Mouse (Mus musculus) heart, embryonic 12.5 days (tissue): ENCODE measurements around the gene Spaca4. TPM values are rescaled to one million over a fixed set of nuclear protein-coding genes. Genes with fewer than 3 reads are reported as not detected.

ENCODE experiments used
- ATAC-seq: fragments of 200-750 bp; cut with Nextera tagmentation; 2 replicates; pipeline ENCODE4 v1.8.0; 2017; ENCODE audit warnings: moderate TSS enrichment, moderate library complexity; ENCODE audit not compliant: insufficient number of reproducible peaks, low FRiP score
- H3K27ac ChIP-seq: fragments of 300-500 bp; sonication (generic); 2 replicates; pipeline ENCODE4 v1.5.1; 2016; ENCODE audit warnings: mild to moderate bottlenecking, moderate library complexity; ENCODE audit not compliant: poor library complexity, severe bottlenecking
- H3K27me3 ChIP-seq: fragments of 300-500 bp; sonication (generic); replicated peaks from 2 replicates; pipeline ENCODE4 v1.6.1; 2016; ENCODE audit warnings: mild to moderate bottlenecking, moderate library complexity
- H3K36me3 ChIP-seq: fragments of 300-500 bp; sonication (generic); 2 replicates; pipeline ENCODE4 v1.6.1; 2016; ENCODE audit warnings: mild to moderate bottlenecking, moderate library complexity
- H3K4me1 ChIP-seq: fragments of 300-500 bp; sonication (generic); replicated peaks from 2 replicates; pipeline ENCODE4 v1.6.1; 2016; ENCODE audit warnings: mild to moderate bottlenecking
- H3K4me2 ChIP-seq: fragments of 300-500 bp; sonication (generic); 2 replicates; pipeline ENCODE4 v1.6.1; 2016; ENCODE audit warnings: mild to moderate bottlenecking, moderate library complexity
- H3K4me3 ChIP-seq: fragments of 300-500 bp; sonication (generic); 2 replicates; pipeline ENCODE4 v1.5.1; 2016; ENCODE audit warnings: mild to moderate bottlenecking
- H3K9ac ChIP-seq: fragments of 300-500 bp; sonication (generic); 2 replicates; pipeline ENCODE4 v1.6.1; 2016; ENCODE audit warnings: mild to moderate bottlenecking, moderate library complexity
- H3K9me3 ChIP-seq: fragments of 300-500 bp; sonication (generic); replicated peaks from 2 replicates; pipeline ENCODE4 v1.6.1; 2016; ENCODE audit warnings: mild to moderate bottlenecking, moderate library complexity
- WGBS: fragments of 180-500 bp; shearing (Covaris S2); methylation state at CpG from one replicate; pipeline ENCODE4 v1.1.7; 2016; 5-methylcytosine and 5-hydroxymethylcytosine counted together
- polyA plus RNA-seq: library from polyadenylated mRNA; unstranded; fragments of >200 nt; fragmentation: Nextera tagmentation; extraction: Ambion mirVana; gene quantifications from 2 replicates; pipeline ENCODE4 v1.2.1, GENCODE M21; 2016

Gene Spaca4
- polyA plus RNA-seq, 1 experiment from 2014 or later, result not detected

DNA sequence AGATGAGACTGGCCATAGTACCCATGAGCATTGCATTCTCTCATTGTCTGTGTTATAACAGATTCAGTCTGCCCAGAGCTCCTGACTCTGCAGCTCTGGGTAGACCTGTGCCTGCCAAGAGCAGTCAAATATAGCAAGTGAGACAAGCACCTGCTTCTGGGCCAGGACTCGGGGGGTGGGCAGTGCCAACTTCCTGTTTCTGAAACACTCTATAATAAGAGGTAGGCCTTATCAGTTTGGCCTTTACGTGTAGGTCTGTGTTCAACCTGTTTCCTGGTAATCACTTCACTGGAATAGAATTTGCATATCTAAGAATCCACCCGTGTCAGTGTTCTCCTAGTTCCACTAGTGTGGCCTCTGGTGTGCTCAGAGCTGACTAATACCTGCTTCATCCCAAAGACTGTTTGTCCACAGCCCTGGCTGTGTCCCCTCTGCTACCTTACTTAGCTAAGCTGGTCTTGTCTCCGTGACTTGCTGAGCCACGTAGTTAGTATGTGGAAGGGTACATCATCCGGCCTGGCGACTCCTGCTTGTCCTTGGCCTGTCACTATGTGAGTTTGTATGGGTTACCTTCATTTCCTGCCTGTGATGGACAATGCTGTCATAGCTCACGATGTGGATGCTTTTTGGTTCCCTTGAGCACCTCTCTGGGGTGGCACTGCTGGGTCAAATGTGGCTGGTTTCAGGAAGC, 44.4 kb downstream of the Spaca4 start:
- peaks cover 4% of the 10 kb centered on the region; the same call in 1 of the 2 replicates for H3K27me3 ChIP-seq
- 64% methylated on average over 8 of the region's 8 CpGs for WGBS
- peaks cover 28% of the 10 kb centered on the region for H3K4me1 ChIP-seq
- no peak overlapping the region for H3K4me3 ChIP-seq
- H3K4me2 ChIP-seq, result no peak overlapping the region
- H3K9me3 ChIP-seq, result no peaks in the 10 kb centered on the region
- ATAC-seq, result no peak
- H3K27ac ChIP-seq, result no peak overlapping the region
- H3K36me3 ChIP-seq, result no peaks in the 10 kb centered on the region
- 0 out of 2 replicates have a peak overlapping the region, but pooled peaks have one; percentile 15 for H3K9ac ChIP-seq

DNA sequence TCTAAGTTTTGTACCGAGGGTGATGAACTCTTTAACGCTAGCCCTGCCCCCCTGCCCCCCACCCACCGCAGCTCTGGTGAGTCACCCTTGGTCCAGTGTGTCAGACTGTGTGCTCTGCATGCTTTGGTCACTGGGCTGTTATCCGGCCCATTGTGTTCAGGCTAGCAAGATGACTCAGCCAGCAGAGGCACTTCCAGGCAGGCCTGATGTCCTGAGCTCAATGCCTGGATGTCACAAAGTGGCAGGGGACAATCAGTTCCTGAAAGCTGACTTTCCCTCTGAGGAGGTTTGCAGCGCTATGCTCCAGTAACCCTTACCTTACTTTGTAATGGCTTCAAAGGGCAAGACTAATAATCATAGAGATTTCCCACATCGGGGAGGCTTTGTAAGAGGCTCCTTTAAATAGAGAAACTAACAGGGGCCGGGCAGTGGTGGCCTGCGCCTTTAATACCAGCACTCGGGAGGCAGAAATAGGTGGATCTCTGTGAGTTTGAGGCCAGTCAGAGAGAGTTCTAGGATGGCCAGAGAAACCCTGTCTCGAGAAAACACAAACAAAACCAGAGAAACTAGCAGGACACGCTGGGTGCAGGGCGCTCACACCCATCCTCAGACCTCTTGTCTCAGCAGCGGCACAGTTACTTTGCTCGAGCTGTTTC, 45.5 kb downstream of the Spaca4 start:
- peaks cover 28% of the 10 kb centered on the region for H3K4me1 ChIP-seq
- peak overlapping the region; percentile 57 for H3K27ac ChIP-seq
- peak; percentile 63 for ATAC-seq
- H3K9ac ChIP-seq, result peak overlapping the region; percentile 2; the same call in 1 of the 2 replicates
- no peaks in the 10 kb centered on the region for H3K9me3 ChIP-seq
- peaks cover 1% of the 10 kb centered on the region; the same call in 1 of the 2 replicates for H3K27me3 ChIP-seq
- H3K36me3 ChIP-seq, result no peaks in the 10 kb centered on the region
- H3K4me3 ChIP-seq, result no peak overlapping the region
- H3K4me2 ChIP-seq, result no peak overlapping the region
- 60% methylated on average over 14 of the region's 14 CpGs for WGBS

DNA sequence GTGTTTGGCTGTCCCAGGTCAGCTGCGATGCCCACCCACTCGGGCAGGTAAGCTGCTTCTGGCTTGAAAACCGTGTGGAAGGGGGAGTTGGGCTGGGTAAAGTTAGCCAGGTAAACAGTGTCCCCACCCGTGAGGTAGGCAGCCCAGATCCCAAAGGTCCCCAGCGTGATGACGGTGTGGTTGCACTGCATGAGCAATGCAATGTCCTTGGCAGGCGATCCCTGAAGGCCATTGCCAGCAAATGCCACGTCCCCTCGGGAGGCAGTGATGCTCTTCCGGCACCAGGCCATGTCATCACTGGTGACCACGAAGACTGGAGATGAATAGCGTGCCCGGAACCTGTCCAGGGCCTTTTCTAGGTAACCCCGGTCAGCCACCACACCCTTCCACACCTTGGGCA, 47.1 kb downstream of the Spaca4 start:
- Histone ChIP-seq H3K4me3 (no peak overlapping the region), H3K4me2 (no peak overlapping the region), H3K27me3 (no peaks in the 10 kb centered on the region), H3K4me1 (peaks cover 28% of the 10 kb centered on the region), H3K27ac (no peak overlapping the region), H3K9ac (no peak overlapping the region), H3K36me3 (no peaks in the 10 kb centered on the region), H3K9me3 (no peaks in the 10 kb centered on the region)
- 89% methylated on average over 14 of the region's 14 CpGs for WGBS
- ATAC-seq, result no peak

DNA sequence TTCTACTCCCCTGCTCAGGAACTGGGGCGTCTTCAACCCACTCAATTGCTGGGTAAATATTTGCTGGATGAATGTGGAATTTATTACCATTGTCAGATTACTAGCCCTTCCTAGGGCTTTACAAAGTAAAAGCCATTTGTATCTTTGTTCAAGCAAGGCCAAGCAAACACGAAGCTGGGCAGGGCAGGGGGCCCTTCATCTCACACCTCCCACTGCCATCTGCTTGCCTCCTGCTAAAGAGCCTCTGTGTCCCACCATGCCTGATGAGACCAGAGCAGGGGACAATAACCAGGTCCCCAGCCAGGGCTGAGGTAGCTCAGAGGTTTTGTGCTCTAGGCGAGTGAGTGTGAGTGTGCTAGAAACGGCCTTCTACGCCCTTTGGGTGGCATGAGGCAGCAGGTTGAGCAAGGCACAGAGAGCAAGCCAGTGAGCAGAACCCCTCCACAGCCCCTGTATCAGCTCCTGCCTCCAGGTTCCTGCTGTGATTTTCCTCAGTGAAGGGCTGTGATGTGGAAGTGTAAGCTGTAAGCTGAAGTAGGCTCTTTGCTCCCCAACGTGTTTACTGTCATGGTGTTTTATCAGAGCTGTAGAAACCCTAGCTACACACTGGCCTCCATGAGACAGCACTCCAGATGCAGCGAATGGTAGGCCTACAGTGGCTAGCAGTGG, 47.9 kb downstream of the Spaca4 start:
- Histone ChIP-seq H3K4me3 (no peak overlapping the region), H3K4me1 (peaks cover 26% of the 10 kb centered on the region), H3K9ac (no peak overlapping the region), H3K36me3 (no peaks in the 10 kb centered on the region), H3K27ac (no peak overlapping the region), H3K4me2 (no peak overlapping the region), H3K9me3 (no peaks in the 10 kb centered on the region), H3K27me3 (no peaks in the 10 kb centered on the region)
- ATAC-seq, result no peak
- WGBS, result 65% methylated on average over 7 of the region's 7 CpGs

Other genes starting within 250 kb of the Spaca4 start
- gene Tulp2, start 243.9 kb downstream of the Spaca4 start, polyA plus RNA-seq, result 0.87 TPM in 2 replicates
- not detected in 2 replicates for gene Gm45808, start 239.0 kb downstream of the Spaca4 start, polyA plus RNA-seq
- gene Dhdh, start 237.0 kb downstream of the Spaca4 start, polyA plus RNA-seq, result 4.2 and 4.3 TPM in 2 replicates
- gene Nucb1, start 215.4 kb downstream of the Spaca4 start, polyA plus RNA-seq, result 176 and 185 TPM in 2 replicates
- gene Ppp1r15a, start 199.5 kb downstream of the Spaca4 start, polyA plus RNA-seq, result 33.7 and 35.2 TPM in 2 replicates
- 0.57 and 0.68 TPM in 2 replicates for gene Plekha4, start 199.5 kb downstream of the Spaca4 start, polyA plus RNA-seq
- gene Hsd17b14, start 170.9 kb downstream of the Spaca4 start, polyA plus RNA-seq, result 0.64 and 0.70 TPM in 2 replicates
- 64.7 and 66.6 TPM in 2 replicates for gene Bcat2, start 155.7 kb downstream of the Spaca4 start, polyA plus RNA-seq
- gene Fgf21, start 110.3 kb downstream of the Spaca4 start, polyA plus RNA-seq, result not detected in 2 replicates
- not detected in 2 replicates for gene Fut1, start 108.5 kb downstream of the Spaca4 start, polyA plus RNA-seq
- gene Izumo1, start 104.0 kb downstream of the Spaca4 start, polyA plus RNA-seq, result 0.35 and 0.65 TPM in 2 replicates
- gene Rasip1, start 98.3 kb downstream of the Spaca4 start, polyA plus RNA-seq, result 36.1 and 38.1 TPM in 2 replicates
- gene Mamstr, start 85.8 kb downstream of the Spaca4 start, polyA plus RNA-seq, result 3.3 and 5.4 TPM in 2 replicates
- 0.77 TPM in 2 replicates for gene Fut2, start 59.4 kb downstream of the Spaca4 start, polyA plus RNA-seq
- gene Ntn5, start 41.8 kb downstream of the Spaca4 start, polyA plus RNA-seq, result not detected in 2 replicates
- 0.18 and 0.49 TPM in 2 replicates for gene Sec1, start 31.4 kb downstream of the Spaca4 start, polyA plus RNA-seq
- gene Car11, start 26.0 kb downstream of the Spaca4 start, polyA plus RNA-seq, result 5.4 and 5.8 TPM in 2 replicates
- 4.1 and 5.3 TPM in 2 replicates for gene Dbp, start 20.7 kb downstream of the Spaca4 start, polyA plus RNA-seq
- 603 and 625 TPM in 2 replicates for gene Rpl18, start 10.4 kb downstream of the Spaca4 start, polyA plus RNA-seq
- gene Sphk2, start 7.8 kb downstream of the Spaca4 start, polyA plus RNA-seq, result 18.5 and 20.0 TPM in 2 replicates
- 0.29 and 0.33 TPM in 2 replicates for gene Fam83e, start 4.6 kb downstream of the Spaca4 start, polyA plus RNA-seq
- 0.53 and 0.86 TPM in 2 replicates for gene Lmtk3, start 57.9 kb upstream of the Spaca4 start, polyA plus RNA-seq
- 0.23 and 0.40 TPM in 2 replicates for gene Sult2b1, start 58.9 kb upstream of the Spaca4 start, polyA plus RNA-seq
- gene Cyth2, start 88.8 kb upstream of the Spaca4 start, polyA plus RNA-seq, result 108 and 115 TPM in 2 replicates
- 0.63 and 0.70 TPM in 2 replicates for gene Kcnj14, start 99.0 kb upstream of the Spaca4 start, polyA plus RNA-seq
- gene Grwd1, start 105.1 kb upstream of the Spaca4 start, polyA plus RNA-seq, result 43.9 and 46.6 TPM in 2 replicates
- 53.4 and 55.5 TPM in 2 replicates for gene Kdelr1, start 147.0 kb upstream of the Spaca4 start, polyA plus RNA-seq
- gene Grin2d, start 152.6 kb upstream of the Spaca4 start, polyA plus RNA-seq, result 0.37 and 0.42 TPM in 2 replicates
- 0.89 and 1.2 TPM in 2 replicates for gene Syngr4, start 170.9 kb upstream of the Spaca4 start, polyA plus RNA-seq
- gene Tmem143, start 171.1 kb upstream of the Spaca4 start, polyA plus RNA-seq, result 5.8 and 7.2 TPM in 2 replicates
- 63.1 and 69.0 TPM in 2 replicates for gene Emp3, start 195.6 kb upstream of the Spaca4 start, polyA plus RNA-seq
- gene Ccdc114, start 198.3 kb upstream of the Spaca4 start, polyA plus RNA-seq, result 2.4 and 3.5 TPM in 2 replicates